Comparison of ENCODE assay signal across 12 mouse cellular contexts in genomic region chr14:52325890-52326289, GRCm38 (mm10). TPM values are rescaled to one million over a fixed set of nuclear protein-coding genes. Genes with fewer than 3 reads are reported as not detected.
A peak's percentile ranks its signal among the peaks of the same experiment; 100 is the strongest.
DNase-seq lines count a peak whose midpoint lies in the region; ATAC-seq and TF ChIP-seq lines count a peak whose summit lies in the region.
"Had no signal": no experiment of that assay in that cellular context is flagged by ENCODE, and none has a peak within 500 bp of the region (broad histone marks: within the 10 kb centered on the region; RNA-seq: fewer than 3 reads in every experiment).

No protein-coding gene starts in this region.

- no peaks in the 10 kb centered on the region for H3K36me3 ChIP-seq in CH12.LX (replicated peaks in 1 of 2; ENCODE audit: control insufficient read depth in 1 of 2, insufficient read depth in 1 of 2, low read length in 1 of 2)
- no peaks in the 10 kb centered on the region for H3K36me3 ChIP-seq in forebrain, embryonic 11.5 days (ENCODE audit: control insufficient read depth, insufficient read depth, low read length)
- peaks cover 34% of the 10 kb centered on the region for H3K36me3 ChIP-seq in midbrain, embryonic 10.5 days
- H3K36me3 ChIP-seq: limb, embryonic 12.5 days had no signal

- in situ Hi-C loops in CH12.LX (cut with MboI; ENCODE audit: low pct_ligation_motif_present, low pct_unique_long_range_greater_than_20kb, low sequenced_read_pairs) = loop anchor here (25.0 kb wide), 1 partner anchor 414 kb away; the partner anchor contains the start of genes Ndrg2, Rnase13 and Tppp2

- 0% methylated on average over 4 of the region's 4 CpGs for WGBS in forebrain, embryonic 11.5 days
- 2% methylated on average over 4 of the region's 4 CpGs for WGBS in midbrain, embryonic 10.5 days

- H3K9ac ChIP-seq in CH12.LX (ENCODE audit: insufficient read depth, low read depth) = no peak overlapping the region
- peak overlapping the region; percentile 86 for H3K9ac ChIP-seq in forebrain, embryonic 11.5 days (ENCODE audit: low read length)
- H3K9ac ChIP-seq: limb, embryonic 12.5 days had no signal

- peaks cover 8% of the 10 kb centered on the region for H3K27me3 ChIP-seq in CH12.LX (replicated peaks)
- H3K27me3 ChIP-seq in forebrain, embryonic 11.5 days (ENCODE audit: control insufficient read depth, insufficient read depth, low read length) = no peaks in the 10 kb centered on the region
- H3K27me3 ChIP-seq in midbrain, embryonic 10.5 days (ENCODE audit: low read depth, poor library complexity, severe bottlenecking) = no peaks in the 10 kb centered on the region

- no peaks in the 10 kb centered on the region for H3K79me2 ChIP-seq in CH12.LX (replicated peaks; ENCODE audit: control insufficient read depth, extremely low read depth, insufficient read depth, poor library complexity, severe bottlenecking)

- H3K4me1 ChIP-seq in CH12.LX (ENCODE audit: control insufficient read depth in 1 of 2, insufficient read depth in 2 of 2) = peaks cover 10 to 11% of the 10 kb centered on the region in 2 experiments
- H3K4me1 ChIP-seq in forebrain, embryonic 11.5 days (replicated peaks; ENCODE audit: control insufficient read depth, insufficient read depth, low read length) = peaks cover 17% of the 10 kb centered on the region
- H3K4me1 ChIP-seq in midbrain, embryonic 10.5 days = peaks cover 51% of the 10 kb centered on the region

- no peak for TF ChIP-seq POLR2A in CH12.LX (IDR thresholded peaks at IDR 0.05; ENCODE audit: low read depth, low read length)

- peak overlapping the region; percentile 58 for H3K4me2 ChIP-seq in CH12.LX (ENCODE audit: insufficient read depth, low read depth, poor library complexity, severe bottlenecking)
- H3K4me2 ChIP-seq in forebrain, embryonic 11.5 days (ENCODE audit: low read depth, low read length, severe bottlenecking) = peak overlapping the region; percentile 77
- H3K4me2 ChIP-seq: limb, embryonic 12.5 days had no signal

- DNase-seq in frontal cortex, postnatal 14 days (ENCODE audit: low spot score in 2 of 2) = no peak
- peak; percentile 23 for DNase-seq in CH12.LX (ENCODE audit: extremely low read depth)
- DNase-seq in forebrain, embryonic 11.5 days (ENCODE audit: low spot score) = peak; percentile 59
- DNase-seq in midbrain, embryonic 10.5 days (ENCODE audit: low spot score) = peak; percentile 53
- no peak for DNase-seq in cerebellum, adult 18-20 months
- no peak for DNase-seq in right cerebral cortex, adult 18-20 months
- DNase-seq in adrenal gland, adult 8-10 months = no peak
- DNase-seq: gastrocnemius, postnatal 25 days had no signal

- no peak overlapping the region for H3K4me3 ChIP-seq in CH12.LX (replicated peaks in 1 of 3; ENCODE audit: low read depth in 2 of 3, low read length in 2 of 3, poor library complexity in 1 of 3)
- H3K4me3 ChIP-seq in forebrain, embryonic 11.5 days (ENCODE audit: low read depth, low read length) = peak overlapping the region; percentile 65
- peak overlapping the region; percentile 77 for H3K4me3 ChIP-seq in midbrain, embryonic 10.5 days
- H3K4me3 ChIP-seq: limb, embryonic 12.5 days had no signal

- TF ChIP-seq CTCF in CH12.LX (conservative IDR thresholded peaks at IDR 0.05 in 1 of 2, IDR thresholded peaks at IDR 0.05 in 1 of 2; ENCODE audit: low read depth in 2 of 2, low read length in 2 of 2) = peak; percentile 19 to 53; a peak in 2 of 4 replicates

- H3K9me3 ChIP-seq in CH12.LX (replicated peaks; ENCODE audit: low read length) = no peaks in the 10 kb centered on the region
- no peaks in the 10 kb centered on the region for H3K9me3 ChIP-seq in forebrain, embryonic 11.5 days (ENCODE audit: control insufficient read depth, low read length)
- no peaks in the 10 kb centered on the region for H3K9me3 ChIP-seq in midbrain, embryonic 10.5 days (replicated peaks)
- H3K9me3 ChIP-seq: limb, embryonic 12.5 days had no signal

- peak; percentile 94 for ATAC-seq in frontal cortex, adult (ENCODE audit: low TSS enrichment)
- peak; percentile 45; the same call in 1 of the 2 replicates for ATAC-seq in forebrain, embryonic 11.5 days (replicated peaks; ENCODE audit: low FRiP score)
- ATAC-seq: intestine, embryonic 16.5 days had no signal

- TF ChIP-seq EP300 in CH12.LX (IDR thresholded peaks at IDR 0.05; ENCODE audit: low read length) = no peak

- dilution Hi-C loops in CH12.LX (cut with MboI; ENCODE audit: extremely low pct_ligation_motif_present, extremely low pct_unique_long_range_greater_than_20kb, low sequenced_read_pairs) = no loop called here

- no peak overlapping the region for H3K27ac ChIP-seq in CH12.LX (ENCODE audit: insufficient read depth, low read depth)
- 0 out of 2 replicates have a peak overlapping the region, but pooled peaks have one; percentile 3 for H3K27ac ChIP-seq in forebrain, embryonic 11.5 days (ENCODE audit: low read depth, low read length)
- H3K27ac ChIP-seq in midbrain, embryonic 10.5 days (replicated peaks) = peak overlapping the region; percentile 97
- H3K27ac ChIP-seq: limb, embryonic 12.5 days had no signal

- TF ChIP-seq RAD21 in CH12.LX (IDR thresholded peaks at IDR 0.05; ENCODE audit: low read depth, low read length) = no peak

TF ChIP-seq in CH12.LX, 34 proteins besides CTCF, POLR2A, EP300 and RAD21:
- TF ChIP-seq UBTF (IDR thresholded peaks at IDR 0.05; ENCODE audit: low read depth, low read length) (no peak), CHD2 (IDR thresholded peaks at IDR 0.05; ENCODE audit: low read length) (0 out of 2 replicates have a peak, but pooled peaks have one; percentile 45), GABPA (IDR thresholded peaks at IDR 0.05; ENCODE audit: insufficient replicate concordance, low read depth, low read length) (no peak), E2F4 (IDR thresholded peaks at IDR 0.05; ENCODE audit: insufficient replicate concordance, low read depth, low read length) (no peak)

RNA-seq across cellular contexts. Expression of gene Sall2, which starts 2.7 kb away (rescaled TPM):
- total RNA-seq in CH12.LX (2012; rRNA removed) (1.3 and 1.5 TPM in 2 replicates), CH12.LX (2014; rRNA removed) (0.16 and 0.19 TPM in 2 replicates)
- 0.40 and 0.60 TPM in 2 replicates for polyA plus RNA-seq in CH12.LX (2012; ENCODE audit: insufficient read length, low read depth)
- polyA plus RNA-seq in forebrain, embryonic 11.5 days (2014; fragmentation: Nextera tagmentation; extraction: Ambion mirVana) = 75.3 and 83.6 TPM in 2 replicates
- 82.4 and 90.2 TPM in 2 replicates for polyA plus RNA-seq in midbrain, embryonic 10.5 days (2016; fragmentation: Nextera tagmentation; extraction: Ambion mirVana)
- 10 to 100 TPM in 2 of 4 experiments, 1 to 10 TPM in 2; 7.3 to 15.2 (median 12.0) TPM for total RNA-seq in adrenal gland, adult 8-10 months (2022)

RNA-seq across cellular contexts. Expression of gene Mettl3, which starts 21.0 kb away (rescaled TPM):
- total RNA-seq in CH12.LX (2012; rRNA removed) (41.6 and 51.5 TPM in 2 replicates), CH12.LX (2014; rRNA removed) (42.7 and 47.0 TPM in 2 replicates)
- polyA plus RNA-seq in CH12.LX (2012; ENCODE audit: insufficient read length, low read depth) = 47.4 and 49.5 TPM in 2 replicates
- polyA plus RNA-seq in forebrain, embryonic 11.5 days (2014; fragmentation: Nextera tagmentation; extraction: Ambion mirVana) = 59.3 TPM in 2 replicates
- 60.5 and 63.8 TPM in 2 replicates for polyA plus RNA-seq in midbrain, embryonic 10.5 days (2016; fragmentation: Nextera tagmentation; extraction: Ambion mirVana)
- total RNA-seq in adrenal gland, adult 8-10 months (2022) = 10 to 100 TPM; 39.3 to 66.6 (median 55.2) TPM

RNA-seq across cellular contexts. Expression of gene Olfr1513, which starts 30.3 kb away (rescaled TPM):
- total RNA-seq in CH12.LX (2012; rRNA removed) (not detected in 2 replicates), CH12.LX (2014; rRNA removed) (not detected in 2 replicates)
- not detected in 2 replicates for polyA plus RNA-seq in CH12.LX (2012; ENCODE audit: insufficient read length, low read depth)
- polyA plus RNA-seq in forebrain, embryonic 11.5 days (2014; fragmentation: Nextera tagmentation; extraction: Ambion mirVana) = not detected in 2 replicates
- not detected in 2 replicates for polyA plus RNA-seq in midbrain, embryonic 10.5 days (2016; fragmentation: Nextera tagmentation; extraction: Ambion mirVana)
- total RNA-seq in adrenal gland, adult 8-10 months (2022) = not detected
- total RNA-seq: gastrocnemius, postnatal 25 days had no signal
- polyA plus RNA-seq: intestine, embryonic 16.5 days; limb, embryonic 12.5 days; spleen, adult 2 months had no signal

RNA-seq across cellular contexts. Expression of gene Rab2b, which starts 46.5 kb away (rescaled TPM):
- 3.8 and 4.6 TPM in 2 replicates for total RNA-seq in CH12.LX (2012; rRNA removed)
- total RNA-seq in CH12.LX (2014; rRNA removed) = 7.8 and 10.2 TPM in 2 replicates
- polyA plus RNA-seq in CH12.LX (2012; ENCODE audit: insufficient read length, low read depth) = 5.7 and 6.9 TPM in 2 replicates
- polyA plus RNA-seq in forebrain, embryonic 11.5 days (2014; fragmentation: Nextera tagmentation; extraction: Ambion mirVana) = 33.5 and 35.8 TPM in 2 replicates
- 27.5 and 39.0 TPM in 2 replicates for polyA plus RNA-seq in midbrain, embryonic 10.5 days (2016; fragmentation: Nextera tagmentation; extraction: Ambion mirVana)
- 10 to 100 TPM; 43.1 to 54.0 (median 48.4) TPM for total RNA-seq in adrenal gland, adult 8-10 months (2022)

RNA-seq across cellular contexts. Expression of gene Tox4, which starts 46.9 kb away (rescaled TPM):
- total RNA-seq in CH12.LX (2012; rRNA removed) (41.6 and 45.7 TPM in 2 replicates), CH12.LX (2014; rRNA removed) (56.3 and 58.9 TPM in 2 replicates)
- polyA plus RNA-seq in CH12.LX (2012; ENCODE audit: insufficient read length, low read depth) = 43.5 and 49.1 TPM in 2 replicates
- polyA plus RNA-seq in forebrain, embryonic 11.5 days (2014; fragmentation: Nextera tagmentation; extraction: Ambion mirVana) = 54.8 and 56.2 TPM in 2 replicates
- polyA plus RNA-seq in midbrain, embryonic 10.5 days (2016; fragmentation: Nextera tagmentation; extraction: Ambion mirVana) = 50.1 and 56.1 TPM in 2 replicates
- 10 to 100 TPM; 54.4 to 80.8 (median 70.4) TPM for total RNA-seq in adrenal gland, adult 8-10 months (2022)

Comparison
In these comparisons a context has a peak if more than half of its experiments do, and no peak if none do; other contexts are left out.
1. DNase-seq: peak in CH12.LX (single experiment), forebrain, embryonic 11.5 days (single experiment) and midbrain, embryonic 10.5 days (single experiment); none in frontal cortex, postnatal 14 days (0 of 2), cerebellum, adult 18-20 months (0 of 2), right cerebral cortex, adult 18-20 months (single experiment) and adrenal gland, adult 8-10 months (single experiment).
2. H3K4me3 ChIP-seq: peak in forebrain, embryonic 11.5 days (single experiment) and midbrain, embryonic 10.5 days (single experiment); none in CH12.LX (0 of 3).
3. RNA of gene Sall2, which starts 2.7 kb away (polyA plus RNA-seq): 75.3 to 83.6 TPM in forebrain, embryonic 11.5 days and 82.4 to 90.2 TPM in midbrain, embryonic 10.5 days; 0.40 to 0.60 TPM in CH12.LX; every median in the first group is over 10 times any median in the second.